Mouse (Mus musculus) kidney, adult 2 months (tissue): ENCODE data around the gene Nuak1.

Experiments
- CTCF ChIP-seq: fragments of 200-500 bp; conservative IDR thresholded peaks from 2 replicates; pipeline ENCODE4 v1.5.1; 2011; ENCODE audit warnings: low read depth, mild to moderate bottlenecking, control low read depth, low read length, moderate library complexity, mixed read lengths; ENCODE audit not compliant: insufficient read depth, insufficient read length
- POLR2A ChIP-seq: fragments of 200-500 bp; IDR thresholded peaks from one replicate; pipeline ENCODE4 v1.6.1; 2011; ENCODE audit warnings: low read depth, low read length, control low read depth

GRCm38 (mm10) chr10:84369646-84370314 is 70.6 kb downstream of the Nuak1 start:
- TF ChIP-seq CTCF = no peak
- no peak for TF ChIP-seq POLR2A
